Mouse (Mus musculus) retina, postnatal 1 day (tissue): ENCODE measurements at regions not wholly inside any gene's neighbourhood (a gene's known extent, or its start where the extent isn't known, plus 50 kb on each side); places are given as distances from the start of the nearest gene placed in this dataset.
"Not testable (repeated sequence)": the region's sequence is repeated elsewhere in the genome, so short reads cannot be mapped to it uniquely, and the experiment has no call there.

Source experiments
- DNase-seq: peaks from one replicate; pipeline ENCODE4 v3.0.0-alpha.2; 2012

DNA sequence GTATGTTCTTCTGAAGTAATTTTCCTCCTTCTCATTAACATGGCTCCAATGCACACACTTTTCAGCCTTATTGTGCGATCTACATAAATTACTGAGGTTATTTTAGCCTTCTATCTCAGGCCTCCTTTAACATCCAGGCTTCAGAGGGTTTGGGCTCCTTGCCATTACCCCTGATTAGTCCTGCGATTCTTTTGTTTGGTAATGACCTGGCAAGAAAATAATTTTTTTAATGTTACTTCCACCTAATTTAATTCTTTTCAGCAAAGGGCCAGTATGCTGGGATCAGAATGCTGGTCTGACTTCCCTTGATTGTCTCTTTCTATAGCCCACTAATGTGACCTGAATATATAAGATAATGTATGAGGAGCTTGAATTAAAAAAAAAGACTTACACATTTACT, 739.4 kb downstream of the Tbl1xr1 start:
- peak; percentile 84 for DNase-seq

DNA sequence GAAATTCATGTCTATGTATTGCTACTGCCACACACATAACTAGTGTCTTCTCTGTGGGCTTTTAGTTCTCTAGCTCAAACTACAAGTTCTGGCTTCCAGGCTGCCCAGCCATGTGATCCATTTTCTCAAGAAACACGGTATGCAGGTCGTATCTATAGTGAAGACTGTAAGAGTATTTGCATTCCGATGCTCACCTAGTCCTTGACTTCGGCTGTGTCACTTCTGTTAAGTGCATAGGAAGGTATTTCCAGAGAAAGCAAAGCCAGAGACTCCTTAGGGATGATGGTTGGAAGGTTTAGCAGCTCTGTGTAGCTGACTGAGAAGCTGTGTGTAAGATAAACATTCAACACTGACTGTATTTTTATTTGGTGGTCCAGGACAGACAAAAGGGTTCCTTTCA, 750.0 kb downstream of the Tbl1xr1 start:
- DNase-seq: no peak

DNA sequence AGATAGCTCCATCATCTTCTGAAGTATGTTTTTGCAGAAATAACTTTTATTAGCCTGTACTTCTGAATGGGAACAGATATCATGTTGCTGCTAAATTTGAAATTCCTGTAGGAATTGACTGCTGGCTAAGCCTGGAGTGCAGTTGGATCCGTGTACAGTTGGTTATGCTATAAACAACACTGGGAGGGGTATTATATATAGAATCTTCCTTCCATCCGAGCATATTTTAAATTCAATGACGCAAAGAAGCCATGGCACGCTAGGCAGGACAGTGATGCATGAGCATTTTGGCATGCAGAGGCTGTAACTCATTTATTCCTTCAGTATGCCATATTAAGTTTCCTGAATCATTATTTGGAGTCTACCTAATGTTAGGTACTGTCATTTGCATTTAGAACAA, 762.5 kb downstream of the Tbl1xr1 start:
- no peak for DNase-seq

DNA sequence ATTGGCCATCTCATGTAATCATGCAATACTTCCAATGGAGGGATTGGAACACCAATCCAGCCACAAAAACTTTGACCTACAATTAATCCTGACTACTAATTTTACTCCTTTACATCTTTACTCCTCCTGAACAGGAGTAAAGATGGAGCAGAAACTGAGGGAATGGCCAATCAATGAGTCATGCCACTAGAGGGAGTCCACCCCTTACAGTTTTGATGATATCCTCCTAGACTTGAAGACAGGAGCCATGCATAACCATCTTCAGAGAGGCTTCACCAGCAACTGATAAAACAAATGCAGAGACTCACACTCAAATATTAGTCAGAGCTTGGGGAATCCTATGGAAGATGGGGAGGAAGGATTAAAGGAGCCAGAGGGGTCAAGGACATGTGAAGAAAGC, 774.0 kb downstream of the Tbl1xr1 start:
- DNase-seq: no peak

DNA sequence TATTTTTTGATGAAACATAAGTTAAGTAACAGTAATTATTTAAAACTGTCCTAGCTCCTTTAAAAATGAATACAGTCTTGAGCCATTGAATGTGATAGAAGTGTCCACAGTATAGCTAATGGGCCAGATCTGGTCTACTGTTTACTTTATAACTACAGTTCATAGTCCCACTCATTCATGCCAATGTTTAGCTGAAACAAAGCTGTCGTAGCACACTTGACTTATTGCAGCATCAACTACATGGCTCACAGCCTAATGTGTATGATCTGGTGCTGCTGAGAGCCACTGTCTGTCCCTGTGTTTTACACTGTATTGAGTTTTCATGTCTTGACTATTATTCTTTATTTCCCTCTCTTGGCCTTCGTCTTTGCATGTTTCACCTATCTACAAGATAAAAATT, 787.1 kb downstream of the Tbl1xr1 start:
- no peak for DNase-seq

DNA sequence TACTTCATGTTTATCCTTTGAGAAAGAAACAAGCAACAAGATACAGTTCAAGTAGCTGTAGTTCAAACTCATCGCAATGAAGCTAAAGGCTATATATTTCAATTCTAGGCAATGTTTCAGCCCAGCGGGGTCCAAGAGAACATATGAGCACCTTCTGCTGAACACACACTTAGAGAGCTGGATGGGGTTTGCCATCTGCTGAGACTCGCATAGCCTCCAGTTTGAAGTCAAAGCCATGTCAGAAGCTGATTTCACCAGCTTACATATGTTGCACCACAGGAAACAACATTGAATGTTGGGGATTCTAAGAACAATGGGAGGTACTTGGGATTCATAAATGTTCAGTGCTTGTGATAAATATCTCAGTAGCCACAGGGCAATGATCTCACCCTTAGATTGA, 801.4 kb downstream of the Tbl1xr1 start:
- no peak for DNase-seq

DNA sequence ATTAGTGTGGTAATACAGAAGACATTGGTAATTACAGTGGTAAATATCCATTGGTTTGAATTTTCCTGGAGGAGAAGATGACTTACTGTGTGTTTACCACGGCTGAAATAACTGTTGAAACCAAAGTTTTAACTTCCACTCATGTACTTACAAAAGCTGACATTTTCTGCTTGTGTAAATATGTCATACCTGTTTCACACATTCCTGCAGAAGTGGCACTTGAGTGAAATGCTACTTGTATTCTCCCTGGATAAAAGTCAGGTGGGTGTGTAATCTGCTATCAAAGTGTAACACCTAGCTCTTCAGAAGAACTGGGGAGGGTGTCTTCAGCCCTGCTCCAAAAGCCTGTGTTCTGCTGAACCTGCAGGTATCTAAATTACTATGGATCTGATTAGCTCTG, 816.3 kb downstream of the Tbl1xr1 start:
- DNase-seq: no peak

DNA sequence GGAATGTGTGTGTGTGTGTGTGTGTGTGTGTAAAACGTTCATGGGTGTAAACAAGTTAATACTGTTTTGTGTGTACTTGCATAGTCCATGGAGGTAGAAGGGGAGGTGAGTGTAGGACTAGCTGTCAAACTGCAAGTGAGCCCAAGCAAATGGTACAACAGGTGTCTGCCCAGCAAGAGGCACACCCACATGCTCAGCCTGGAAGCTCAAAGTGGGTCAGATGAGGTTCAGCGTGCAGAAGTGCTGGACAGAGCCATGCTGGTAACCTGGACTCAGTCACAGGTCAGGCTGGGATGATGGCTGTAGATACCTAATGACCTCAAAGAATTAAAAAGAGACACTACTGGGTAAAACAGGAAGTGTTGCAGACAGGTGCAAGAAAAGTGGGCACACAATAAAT, 821.2 kb downstream of the Tbl1xr1 start:
- DNase-seq: no peak

DNA sequence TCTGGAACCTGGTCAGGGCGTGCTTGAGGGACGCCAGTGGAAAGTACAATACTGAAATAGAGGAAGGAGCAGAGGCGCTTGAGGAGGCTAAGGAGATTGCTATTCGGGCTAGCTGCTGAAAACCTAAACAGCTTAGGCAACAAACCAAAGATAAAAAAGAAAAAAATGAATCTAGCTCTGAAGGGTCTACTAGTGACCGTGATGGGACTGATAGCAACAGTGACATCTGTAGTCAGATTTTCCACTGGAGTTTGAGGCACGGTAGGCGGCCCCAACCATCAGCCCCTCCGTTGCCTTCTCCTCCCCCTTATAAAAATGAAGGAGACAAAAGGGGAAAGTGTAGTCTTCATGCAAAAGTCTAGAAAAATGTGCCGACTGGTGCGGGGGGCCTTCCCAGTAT, 824.5 kb downstream of the Tbl1xr1 start:
- no peak for DNase-seq

DNA sequence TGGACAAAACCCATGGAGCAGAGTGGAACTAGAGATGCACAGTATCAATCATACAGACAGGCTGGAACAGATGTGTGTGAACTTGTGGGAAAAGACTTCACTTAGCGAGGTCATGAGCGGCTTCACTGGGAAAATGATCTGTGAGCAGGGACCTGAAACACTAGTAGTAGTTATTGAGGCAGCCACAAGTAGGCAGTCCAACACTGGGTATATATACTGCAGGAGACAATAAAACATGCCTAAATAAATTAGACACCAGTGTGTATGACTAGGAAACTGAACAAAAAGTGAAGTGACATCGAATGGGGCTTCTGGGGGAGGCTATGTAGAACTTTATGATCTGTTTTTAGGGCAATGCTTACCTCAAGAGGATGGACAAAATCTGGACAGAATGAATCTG, 852.5 kb downstream of the Tbl1xr1 start:
- peak; percentile 3 for DNase-seq

DNA sequence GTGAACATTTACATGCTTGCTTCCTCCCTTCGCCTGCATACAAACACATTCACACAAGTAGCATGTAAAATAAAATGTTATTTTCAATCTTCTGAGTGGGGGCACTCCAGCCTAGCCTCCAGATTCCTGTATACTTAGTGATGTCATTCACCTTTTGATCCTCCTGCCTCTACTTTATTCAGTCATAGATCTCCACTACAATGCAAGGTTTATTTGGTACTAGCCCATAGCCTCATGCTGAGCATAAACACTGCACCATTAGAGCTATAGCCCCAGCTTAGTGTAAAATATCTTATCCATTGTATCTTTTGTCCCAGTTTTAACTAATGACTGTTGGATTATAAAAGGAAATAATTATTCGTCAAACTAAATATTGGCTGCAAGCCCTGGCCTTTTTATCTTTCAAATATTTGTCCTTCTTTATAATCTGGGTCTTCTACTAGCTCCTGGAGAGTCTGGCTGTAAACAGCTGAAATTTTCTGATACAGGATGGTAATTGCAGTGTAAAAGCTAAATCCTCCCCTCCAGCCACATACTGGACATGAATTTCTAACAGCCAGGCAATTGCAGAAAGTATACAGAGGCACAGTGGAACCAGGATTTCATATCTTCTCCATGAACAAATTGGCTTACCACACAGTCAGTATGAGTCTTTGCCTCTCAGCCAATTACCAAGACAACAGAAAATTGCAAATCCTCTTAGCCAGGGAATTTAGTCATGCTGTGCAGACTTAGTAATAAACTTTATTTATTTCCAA, 853.5 kb downstream of the Tbl1xr1 start:
- DNase-seq: peak; percentile 50

DNA sequence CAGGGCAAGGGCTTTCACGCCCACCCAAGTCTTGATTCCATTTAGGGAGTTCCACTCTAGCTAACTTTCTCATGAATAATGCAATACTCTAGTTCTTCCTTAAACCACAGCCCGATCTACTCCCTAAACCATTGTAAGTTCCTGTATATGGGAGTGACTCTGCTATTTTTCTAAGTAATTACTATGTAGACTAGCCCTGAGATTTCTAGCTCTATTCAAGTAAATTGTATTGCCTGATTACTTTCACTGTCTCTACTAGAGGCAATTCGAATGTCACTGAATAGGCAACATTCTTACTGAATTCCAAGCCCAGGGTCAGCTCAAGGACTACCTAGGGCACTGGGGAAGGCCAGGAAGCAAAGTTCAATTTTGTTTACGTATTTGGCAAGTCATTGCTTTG, 869.2 kb downstream of the Tbl1xr1 start:
- not testable (repeated sequence) for DNase-seq

DNA sequence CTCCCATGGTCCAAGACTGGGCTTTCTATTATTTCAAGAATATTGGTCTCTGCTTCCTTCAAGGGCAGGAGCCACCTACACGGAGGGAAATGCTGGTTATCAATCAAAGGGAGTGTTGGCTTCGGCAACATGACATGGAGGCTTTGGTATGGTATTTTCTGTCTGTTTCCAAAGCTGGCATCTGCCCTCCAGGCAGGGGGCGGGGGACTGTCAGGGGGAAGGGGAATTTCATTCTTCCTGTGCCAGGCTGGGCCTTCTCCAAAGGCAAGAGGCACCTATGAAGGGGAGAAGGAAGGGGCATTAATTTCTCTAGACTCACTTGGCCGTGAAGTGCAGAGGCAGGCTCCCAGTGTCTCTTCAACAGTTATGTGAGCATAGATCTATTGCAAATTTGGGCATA, 870.7 kb downstream of the Tbl1xr1 start:
- DNase-seq: no peak

DNA sequence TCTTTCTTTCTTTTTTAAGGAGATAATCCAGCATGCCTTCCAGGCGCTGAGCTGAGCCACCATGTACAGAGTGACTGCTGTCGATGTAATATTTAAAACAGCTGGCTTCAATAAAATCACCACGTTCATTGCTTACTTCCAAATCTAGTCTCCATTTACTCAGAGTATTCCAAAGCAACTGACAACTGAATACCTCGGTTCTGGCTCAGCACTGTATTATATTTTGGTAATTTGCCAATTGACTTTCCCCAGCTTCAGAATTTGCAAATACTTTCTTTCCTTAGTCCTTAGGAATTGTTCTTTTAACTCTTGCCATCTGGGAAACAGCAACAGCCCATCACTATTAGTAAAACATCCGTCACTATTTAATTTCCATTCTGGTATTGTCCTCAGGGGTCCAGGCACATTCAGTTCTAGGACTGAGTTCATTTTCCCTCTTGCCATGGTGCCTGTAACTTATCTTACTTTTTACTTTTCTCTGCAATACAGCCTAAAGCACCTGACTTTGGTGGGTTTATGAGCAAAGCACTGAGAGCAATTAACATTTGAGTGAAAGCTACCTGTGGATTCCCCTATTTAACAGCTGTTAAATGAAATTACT, 871.8 kb downstream of the Tbl1xr1 start:
- DNase-seq: no peak

DNA sequence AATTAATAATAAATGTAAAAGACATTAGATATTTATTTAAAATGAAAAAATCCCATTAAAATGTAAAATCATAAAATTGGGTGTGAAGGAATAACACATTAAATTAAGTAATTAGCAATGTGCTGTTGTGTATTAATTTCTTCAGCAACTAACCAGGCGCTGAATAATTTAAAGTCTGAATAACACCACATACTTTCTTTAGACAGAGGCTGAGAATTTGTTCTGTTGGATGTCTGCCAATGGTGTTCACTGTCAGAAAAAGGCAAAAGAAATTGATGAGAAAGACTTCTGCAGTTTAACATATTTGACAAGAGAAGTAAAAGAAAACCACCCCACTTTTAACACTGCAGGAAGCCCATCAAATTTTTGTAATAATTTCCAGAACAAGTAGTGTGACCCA, 881.0 kb downstream of the Tbl1xr1 start:
- DNase-seq: no peak

DNA sequence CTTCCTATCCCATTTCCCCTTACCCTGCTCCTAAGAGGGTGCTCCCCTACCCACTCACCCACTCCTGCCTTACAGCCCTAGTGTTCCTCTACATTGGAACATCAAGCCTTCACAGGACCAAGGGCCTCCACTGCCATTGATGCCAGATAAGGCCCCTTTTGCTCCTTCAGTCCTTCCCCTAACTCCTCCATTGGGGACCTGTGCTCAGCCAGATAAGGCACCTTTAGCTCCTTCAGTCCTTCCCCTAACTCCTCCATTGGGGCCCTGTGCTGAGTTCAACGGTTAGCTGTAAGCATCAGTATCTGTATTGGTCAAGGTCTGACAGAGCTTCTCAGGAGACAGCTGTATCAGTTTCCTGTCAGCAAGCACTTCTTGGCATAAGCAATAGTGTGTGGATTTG, 896.2 kb downstream of the Tbl1xr1 start:
- DNase-seq: no peak

DNA sequence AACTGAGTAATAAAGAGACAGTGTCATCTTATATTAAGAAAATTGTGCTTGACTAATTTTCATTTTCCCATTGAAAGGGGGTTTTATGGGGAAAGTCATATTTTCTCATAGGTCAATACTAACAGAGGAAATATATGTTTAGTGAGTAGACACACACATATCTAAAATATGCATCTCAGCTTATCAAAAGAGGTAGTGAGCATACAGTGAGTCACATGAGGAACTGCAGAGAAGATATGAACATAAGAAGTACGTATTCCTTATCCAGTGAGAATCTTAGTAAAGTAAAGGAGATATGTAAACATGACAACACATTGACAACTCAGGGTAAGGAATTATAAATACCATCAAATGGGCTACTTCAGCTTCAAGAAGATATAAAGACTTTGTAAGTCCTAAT, 900.3 kb downstream of the Tbl1xr1 start:
- DNase-seq: no peak

DNA sequence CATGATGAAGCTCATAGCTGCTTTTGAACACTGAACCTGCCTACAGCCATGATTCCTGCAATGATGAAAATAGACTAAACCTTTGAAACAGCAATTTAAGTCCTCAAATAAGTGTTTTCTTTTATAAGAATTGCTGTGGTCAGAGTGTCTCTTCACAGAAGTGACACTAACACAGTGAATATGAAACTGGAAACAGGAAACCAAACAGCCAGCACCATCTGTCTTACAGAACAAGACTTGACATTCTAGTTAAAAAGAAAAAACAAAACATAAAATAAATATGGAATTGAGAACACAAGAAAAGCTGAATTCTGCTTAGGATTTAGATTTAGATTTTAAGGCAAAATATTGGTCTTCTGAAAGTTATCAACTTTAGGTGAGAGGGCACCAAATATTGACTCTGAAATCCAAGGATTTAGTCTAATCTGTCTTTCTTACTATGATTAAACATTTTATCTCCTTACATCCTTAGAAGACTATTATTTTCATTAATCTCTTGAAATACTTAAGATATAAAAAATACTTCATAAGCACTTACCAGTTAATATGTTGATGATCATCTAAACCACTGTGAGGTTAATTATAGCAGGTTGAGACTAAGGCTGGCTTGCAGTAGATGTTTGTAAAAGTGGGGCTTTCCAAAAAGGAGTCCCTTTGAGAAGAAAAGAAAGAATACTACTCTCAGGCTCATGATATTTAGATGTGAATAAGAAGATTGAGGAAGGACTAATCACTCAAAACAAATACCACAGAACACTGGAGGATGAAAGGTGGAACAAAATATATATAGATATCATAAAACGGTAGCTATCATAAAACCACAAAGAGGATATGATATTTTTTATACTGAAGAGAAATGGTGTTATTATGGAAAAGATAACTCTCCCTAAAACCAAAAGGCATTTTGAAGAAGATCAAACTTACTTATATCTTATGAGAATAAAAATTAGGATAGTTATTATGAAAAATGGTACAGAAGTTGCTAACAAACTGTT, 903.7 kb downstream of the Tbl1xr1 start:
- no peak for DNase-seq

DNA sequence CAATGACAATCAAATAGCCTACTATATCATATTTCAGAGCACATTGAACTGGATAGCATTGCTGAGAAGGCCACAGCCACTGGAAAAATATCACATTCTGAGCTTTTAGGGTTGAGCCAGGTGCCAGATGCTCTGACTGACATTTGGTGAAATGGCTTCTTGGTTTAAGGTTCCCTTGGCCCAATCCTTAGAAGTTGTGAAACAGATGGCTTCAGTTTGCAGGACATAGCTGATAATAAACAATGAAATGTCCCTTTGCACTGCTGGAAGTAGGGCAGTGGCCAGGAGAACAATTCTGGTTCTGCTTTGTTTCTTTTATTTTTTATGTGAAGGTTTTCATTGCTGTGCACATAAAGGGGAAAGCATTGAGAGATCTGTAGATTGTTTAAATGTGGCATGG, 906.0 kb downstream of the Tbl1xr1 start:
- DNase-seq: no peak

DNA sequence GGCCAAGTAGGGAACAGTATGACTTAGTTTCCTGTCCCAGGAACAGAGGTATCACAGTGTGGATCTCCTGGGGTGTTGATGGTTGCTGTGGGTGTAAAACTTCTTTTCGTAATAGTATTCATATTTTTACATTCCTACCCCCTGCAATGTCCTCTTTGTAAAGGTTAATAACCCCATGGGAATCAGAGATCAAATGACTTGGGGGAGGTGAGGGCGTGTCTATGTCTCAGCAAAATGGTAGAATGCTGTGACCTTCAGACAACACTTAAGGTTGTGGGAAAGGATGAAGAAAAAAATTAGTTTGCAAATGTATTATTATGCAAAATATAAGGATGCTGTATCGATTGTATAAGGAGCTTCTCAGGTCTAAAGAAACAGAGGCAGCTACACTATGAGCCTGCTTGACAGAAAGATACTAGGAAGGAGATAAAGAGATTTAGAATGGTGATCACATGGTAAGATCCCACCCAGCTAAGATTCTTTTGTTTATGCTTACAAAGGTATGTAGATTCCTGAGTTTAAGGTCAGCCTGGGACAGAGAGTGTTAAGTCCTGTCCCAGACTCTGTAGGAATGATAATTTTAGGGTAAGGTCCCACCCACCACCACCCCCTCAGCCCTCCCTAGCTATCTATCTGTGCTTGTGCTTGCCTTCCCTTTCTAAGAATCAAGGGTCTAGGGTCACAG, 913.8 kb downstream of the Tbl1xr1 start:
- DNase-seq: no peak

DNA sequence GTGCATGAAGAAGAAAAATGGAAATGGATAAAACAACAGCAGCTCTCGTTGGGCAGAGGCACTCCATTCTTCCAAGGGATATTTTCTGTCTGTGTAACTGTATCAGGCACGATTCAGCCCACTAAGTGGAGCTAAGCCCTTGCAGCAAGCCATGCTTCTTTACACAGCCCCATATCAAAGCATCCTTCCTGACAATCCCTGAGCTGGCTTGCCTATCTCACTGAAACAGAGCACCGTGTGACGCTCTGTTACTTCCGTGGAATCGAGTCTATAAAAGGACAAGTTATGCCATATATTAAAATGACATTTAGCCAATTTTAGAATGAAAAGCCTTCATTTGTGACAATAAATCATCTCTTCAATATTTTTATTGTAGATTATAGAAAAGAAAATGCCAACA, 918.8 kb downstream of the Tbl1xr1 start:
- DNase-seq: no peak

DNA sequence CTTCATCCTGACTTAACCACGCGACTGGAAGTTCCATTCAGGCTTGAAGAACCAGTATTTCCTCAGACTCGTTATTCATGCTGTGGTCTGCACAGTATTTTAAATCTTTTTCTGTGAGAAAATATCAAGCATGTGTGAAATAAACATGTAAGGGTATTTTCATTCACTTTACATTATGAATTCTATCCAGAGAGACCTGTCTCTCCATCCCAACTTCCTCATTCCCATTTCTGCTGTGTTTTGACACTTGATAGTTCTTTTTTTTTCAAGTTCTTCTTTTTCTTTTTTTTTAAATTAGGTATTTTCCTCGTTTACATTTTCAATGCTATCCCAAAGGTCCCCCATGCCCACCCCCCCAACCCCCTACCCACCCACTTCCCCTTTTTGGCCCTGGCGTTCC, 919.4 kb downstream of the Tbl1xr1 start:
- no peak for DNase-seq

DNA sequence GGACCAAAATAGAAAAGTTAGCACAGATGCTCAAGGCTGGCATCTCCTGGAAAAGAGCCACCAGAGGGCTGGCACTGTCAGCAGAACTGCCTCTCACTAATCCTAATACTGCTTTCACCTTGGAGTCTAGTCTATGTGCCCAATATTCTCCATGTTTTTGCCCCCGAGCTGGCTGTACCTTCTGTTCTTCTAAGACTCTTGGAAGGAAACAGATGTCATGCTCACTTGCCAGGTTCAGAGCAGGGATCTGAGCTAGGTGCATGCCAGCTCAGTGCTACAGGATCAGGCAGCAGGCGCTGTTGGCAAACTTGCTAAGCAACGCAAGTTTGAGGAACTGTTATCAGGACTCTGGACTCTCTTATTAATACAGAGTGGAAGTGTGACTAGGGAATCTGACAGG, 924.6 kb downstream of the Tbl1xr1 start:
- no peak for DNase-seq
